Mouse (Mus musculus): ENCODE measurements around the gene Itpr2. TPM values are rescaled to one million over a fixed set of nuclear protein-coding genes. Genes with fewer than 3 reads are reported as not detected.
A peak's percentile ranks its signal among the peaks of the same experiment; 100 is the strongest.

The Itpr2 gene
- polyA plus RNA-seq, 1 experiment, result 6.6 TPM

DNA sequence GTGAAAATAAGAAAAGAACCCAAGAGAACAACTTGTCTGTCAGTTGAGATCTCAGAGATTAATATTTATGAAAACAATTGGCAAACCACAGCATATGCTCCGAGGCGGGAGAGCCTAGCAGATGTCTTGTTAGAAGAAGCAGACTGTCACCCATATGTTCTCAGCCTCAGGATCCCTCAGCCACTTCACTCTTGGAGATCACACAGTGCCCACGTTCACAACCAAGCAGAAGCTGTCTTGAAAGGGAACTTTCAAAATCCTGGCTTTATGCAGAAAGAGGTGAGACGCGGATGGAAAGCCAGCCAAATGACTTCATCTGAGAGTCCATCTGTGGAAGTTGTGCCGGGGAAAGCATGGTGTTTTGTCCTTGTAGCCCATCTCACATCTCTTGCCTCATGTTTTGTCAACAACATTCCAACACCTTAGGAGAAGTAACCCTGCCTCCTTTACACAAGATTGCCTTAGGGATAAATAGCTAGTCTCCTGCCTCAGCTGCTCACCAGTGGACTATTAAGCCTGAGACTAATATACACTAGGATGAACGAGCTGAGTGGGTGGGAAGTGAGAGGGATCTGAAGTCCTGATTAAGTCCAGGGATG is 219.9 kb downstream of the Itpr2 start:
- Histone ChIP-seq H3K27ac (ENCODE audit: insufficient read depth, low read length) (no peak overlapping the region), H3K27me3 (ENCODE audit: control insufficient read depth, insufficient read depth, low read length) (no peaks in the 10 kb centered on the region), H3K4me3 (replicated peaks; ENCODE audit: insufficient read depth, low read depth, low read length) (no peak overlapping the region), H3K4me1 (ENCODE audit: control insufficient read depth, insufficient read depth, low read length) (peaks cover 6% of the 10 kb centered on the region; the same call in 1 of the 2 replicates)
- WGBS, result 15% methylated on average over 7 of the region's 7 CpGs
- peak; percentile 48 to 69 for DNase-seq
- TF ChIP-seq POLR2A (IDR thresholded peaks at IDR 0.05; ENCODE audit: borderline replicate concordance, insufficient read depth, low read length) (no peak), CTCF (IDR thresholded peaks at IDR 0.05; ENCODE audit: borderline replicate concordance, insufficient read depth, low read depth, low read length) (no peak)

DNA sequence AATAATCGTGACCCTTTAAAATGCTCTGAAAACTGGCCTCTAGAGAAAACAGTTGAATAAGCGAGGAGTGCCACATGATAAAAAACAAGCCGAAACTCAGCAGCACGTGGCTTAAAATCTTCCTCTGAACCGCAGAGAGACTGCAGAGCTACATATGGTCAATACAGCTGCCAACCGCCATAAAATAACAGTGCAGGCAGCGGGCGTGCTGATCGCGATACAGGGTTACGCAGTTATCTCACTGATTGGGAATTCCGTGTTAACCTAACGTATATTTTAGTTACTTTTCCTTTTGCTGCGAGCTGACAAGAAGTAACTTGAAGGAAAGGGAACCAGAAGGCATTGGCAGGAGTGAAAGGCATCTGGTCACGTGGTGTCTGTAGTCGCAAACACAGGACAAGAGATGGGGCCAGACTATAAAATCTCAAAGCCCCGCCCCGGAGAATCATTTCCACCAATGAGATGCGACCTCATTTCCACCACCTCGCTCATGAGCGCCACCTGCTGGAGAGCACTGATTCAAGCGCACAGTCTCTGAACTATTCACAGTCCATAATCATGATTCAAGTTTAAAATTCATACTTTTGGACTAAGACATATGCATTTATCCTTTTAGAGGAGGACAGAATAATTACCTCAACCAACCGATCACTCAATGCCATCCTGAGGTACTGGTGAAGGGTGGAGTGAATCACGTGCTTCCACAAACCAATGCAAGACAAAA is 220.7 kb downstream of the Itpr2 start:
- DNase-seq, result peak; percentile 21 to 30
- H3K4me3 ChIP-seq (replicated peaks; ENCODE audit: insufficient read depth, low read depth, low read length), result no peak overlapping the region
- 78% methylated on average over 24 of the region's 24 CpGs for WGBS
- TF ChIP-seq POLR2A (IDR thresholded peaks at IDR 0.05; ENCODE audit: borderline replicate concordance, insufficient read depth, low read length) (no peak), CTCF (IDR thresholded peaks at IDR 0.05; ENCODE audit: borderline replicate concordance, insufficient read depth, low read depth, low read length) (peak; percentile 38; the same call in 1 of the 2 replicates)
- H3K27ac ChIP-seq (ENCODE audit: insufficient read depth, low read length), result no peak overlapping the region
- H3K27me3 ChIP-seq (ENCODE audit: control insufficient read depth, insufficient read depth, low read length), result no peaks in the 10 kb centered on the region
- H3K4me1 ChIP-seq (ENCODE audit: control insufficient read depth, insufficient read depth, low read length), result peaks cover 6% of the 10 kb centered on the region; the same call in 1 of the 2 replicates

- DNase-seq, result no peak
- no peak overlapping the region for H3K4me3 ChIP-seq (replicated peaks; ENCODE audit: insufficient read depth, low read depth, low read length)
- 89% methylated on average over 5 of the region's 5 CpGs for WGBS
- H3K4me1 ChIP-seq (ENCODE audit: control insufficient read depth, insufficient read depth, low read length), result peaks cover 5% of the 10 kb centered on the region; the same call in 1 of the 2 replicates
- no peak overlapping the region for H3K27ac ChIP-seq (ENCODE audit: insufficient read depth, low read length)
- no peak for TF ChIP-seq CTCF (IDR thresholded peaks at IDR 0.05; ENCODE audit: borderline replicate concordance, insufficient read depth, low read depth, low read length)
- TF ChIP-seq POLR2A (IDR thresholded peaks at IDR 0.05; ENCODE audit: borderline replicate concordance, insufficient read depth, low read length), result no peak
- no peaks in the 10 kb centered on the region for H3K27me3 ChIP-seq (ENCODE audit: control insufficient read depth, insufficient read depth, low read length)
These were observed 228.8 kb downstream of the Itpr2 start for GRCm38 (mm10) chr6:146273256-146273655.

GRCm38 (mm10) chr6:146272253-146273036 is 229.6 kb downstream of the Itpr2 start:
- Histone ChIP-seq H3K4me1 (ENCODE audit: control insufficient read depth, insufficient read depth, low read length) (peaks cover 5% of the 10 kb centered on the region; the same call in 1 of the 2 replicates), H3K27me3 (ENCODE audit: control insufficient read depth, insufficient read depth, low read length) (no peaks in the 10 kb centered on the region), H3K27ac (ENCODE audit: insufficient read depth, low read length) (no peak overlapping the region), H3K4me3 (replicated peaks; ENCODE audit: insufficient read depth, low read depth, low read length) (no peak overlapping the region)
- peak; percentile 69; the same call in 1 of the 2 replicates for TF ChIP-seq CTCF (IDR thresholded peaks at IDR 0.05; ENCODE audit: borderline replicate concordance, insufficient read depth, low read depth, low read length)
- TF ChIP-seq POLR2A (IDR thresholded peaks at IDR 0.05; ENCODE audit: borderline replicate concordance, insufficient read depth, low read length), result no peak
- WGBS, result 78% methylated on average over 5 of the region's 5 CpGs
- DNase-seq, result peak; percentile 42 to 65

GRCm38 (mm10) chr6:146270776-146271533 is 231.1 kb downstream of the Itpr2 start:
- Histone ChIP-seq H3K27ac (ENCODE audit: insufficient read depth, low read length) (no peak overlapping the region), H3K27me3 (ENCODE audit: control insufficient read depth, insufficient read depth, low read length) (no peaks in the 10 kb centered on the region), H3K4me1 (ENCODE audit: control insufficient read depth, insufficient read depth, low read length) (peaks cover 5% of the 10 kb centered on the region; the same call in 1 of the 2 replicates), H3K4me3 (replicated peaks; ENCODE audit: insufficient read depth, low read depth, low read length) (no peak overlapping the region)
- peak; percentile 81 to 86 for DNase-seq
- peak; percentile 25; the same call in 1 of the 2 replicates for TF ChIP-seq POLR2A (IDR thresholded peaks at IDR 0.05; ENCODE audit: borderline replicate concordance, insufficient read depth, low read length)
- TF ChIP-seq CTCF (IDR thresholded peaks at IDR 0.05; ENCODE audit: borderline replicate concordance, insufficient read depth, low read depth, low read length), result no peak
- WGBS, result 14% methylated on average over 12 of the region's 12 CpGs

GRCm38 (mm10) chr6:146270162-146270561 is 231.9 kb downstream of the Itpr2 start:
- Histone ChIP-seq H3K27ac (ENCODE audit: insufficient read depth, low read length) (no peak overlapping the region), H3K4me1 (ENCODE audit: control insufficient read depth, insufficient read depth, low read length) (peaks cover 5% of the 10 kb centered on the region; the same call in 1 of the 2 replicates), H3K4me3 (replicated peaks; ENCODE audit: insufficient read depth, low read depth, low read length) (no peak overlapping the region), H3K27me3 (ENCODE audit: control insufficient read depth, insufficient read depth, low read length) (no peaks in the 10 kb centered on the region)
- no peak for TF ChIP-seq POLR2A (IDR thresholded peaks at IDR 0.05; ENCODE audit: borderline replicate concordance, insufficient read depth, low read length)
- no peak for TF ChIP-seq CTCF (IDR thresholded peaks at IDR 0.05; ENCODE audit: borderline replicate concordance, insufficient read depth, low read depth, low read length)
- peak; percentile 17 to 24 for DNase-seq
- 59% methylated on average over 5 of the region's 5 CpGs for WGBS

DNA sequence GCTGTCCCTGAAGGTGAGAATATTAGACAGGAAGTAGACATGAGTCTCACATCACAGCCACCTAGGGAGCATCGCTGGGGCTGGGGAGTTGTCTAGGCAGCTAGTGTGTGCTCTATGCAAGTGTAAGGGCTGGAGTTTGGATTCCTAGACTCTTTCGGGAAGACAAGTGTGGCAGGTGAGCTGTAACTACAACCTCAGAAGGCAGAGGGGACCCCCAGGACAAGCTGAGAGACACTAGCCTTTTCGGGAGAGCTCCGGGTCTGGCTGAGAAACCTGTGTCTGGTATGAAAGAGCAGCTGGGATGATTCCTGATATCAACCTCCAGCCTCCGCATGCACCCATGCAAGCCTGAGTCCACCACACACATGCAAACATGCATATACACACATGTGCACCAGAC is 232.7 kb downstream of the Itpr2 start:
- Histone ChIP-seq H3K27me3 (ENCODE audit: control insufficient read depth, insufficient read depth, low read length) (no peaks in the 10 kb centered on the region), H3K4me3 (replicated peaks; ENCODE audit: insufficient read depth, low read depth, low read length) (no peak overlapping the region), H3K4me1 (ENCODE audit: control insufficient read depth, insufficient read depth, low read length) (peaks cover 5% of the 10 kb centered on the region; the same call in 1 of the 2 replicates), H3K27ac (ENCODE audit: insufficient read depth, low read length) (no peak overlapping the region)
- DNase-seq, result no peak
- TF ChIP-seq CTCF (IDR thresholded peaks at IDR 0.05; ENCODE audit: borderline replicate concordance, insufficient read depth, low read depth, low read length) (no peak), POLR2A (IDR thresholded peaks at IDR 0.05; ENCODE audit: borderline replicate concordance, insufficient read depth, low read length) (no peak)
- WGBS, result 96% methylated on average over 5 of the region's 5 CpGs

Data from cerebellum, adult 2 months (tissue).